Mouse (Mus musculus) erythroblast, adult 5-6 weeks (primary cell): ENCODE data around the gene Pfkfb3. TPM values are rescaled to one million over a fixed set of nuclear protein-coding genes. Genes with fewer than 3 reads are reported as not detected.
"Not testable (repeated sequence)": the region's sequence is repeated elsewhere in the genome, so short reads cannot be mapped to it uniquely, and the experiment has no call there.

ENCODE experiments used
- ATAC-seq: replicated peaks from 2 replicates; pipeline ENCODE4 v1.8.0; 2016; ENCODE audit warnings: moderate number of reproducible peaks, mild to moderate bottlenecking, moderate TSS enrichment, inconsistent platforms; ENCODE audit not compliant: poor library complexity, low FRiP score, severe bottlenecking
- total RNA-seq, 2 experiments: library from RNA; stranded (forward) in 1 of 2; stranded (reverse) in 1 of 2; fragments of 150-400 nt in 1 of 2; fragments of 200-764, 138-1000 nt in 1 of 2; gene quantifications; 2 replicates each; pipeline versions ENCODE4 v1.2.3 to v1.2.4; 2015 to 2017; ENCODE audit warnings: low replicate concordance in 2 of 2

The Pfkfb3 gene
- total RNA-seq, 2 experiments from 2014 or later, result 11.5 to 27.3 TPM

GRCm38 (mm10) chr2:11552297-11552821, 1.5 kb downstream of the Pfkfb3 start:
- no peak for ATAC-seq

- no peak for ATAC-seq
Measured at GRCm38 (mm10) chr2:11551726-11552125, 2.2 kb downstream of the Pfkfb3 start.

- no peak for ATAC-seq
Measured at GRCm38 (mm10) chr2:11548508-11548907, 5.4 kb downstream of the Pfkfb3 start.

- no peak for ATAC-seq
Measured at GRCm38 (mm10) chr2:11547609-11548008, 6.3 kb downstream of the Pfkfb3 start.

GRCm38 (mm10) chr2:11546091-11546490, 7.8 kb downstream of the Pfkfb3 start:
- no peak for ATAC-seq

GRCm38 (mm10) chr2:11545380-11545779, 8.5 kb downstream of the Pfkfb3 start:
- no peak for ATAC-seq

GRCm38 (mm10) chr2:11544342-11544741, 9.5 kb downstream of the Pfkfb3 start:
- no peak for ATAC-seq

- ATAC-seq, result no peak
Measured at GRCm38 (mm10) chr2:11543158-11543557, 10.7 kb downstream of the Pfkfb3 start.

- ATAC-seq, result peak; percentile 62; the same call in 1 of the 2 replicates
Measured at GRCm38 (mm10) chr2:11542640-11543039, 11.2 kb downstream of the Pfkfb3 start.

- ATAC-seq, result no peak
Measured at GRCm38 (mm10) chr2:11542121-11542520, 11.8 kb downstream of the Pfkfb3 start.

GRCm38 (mm10) chr2:11541528-11541927, 12.3 kb downstream of the Pfkfb3 start:
- not testable (repeated sequence) for ATAC-seq

- no peak for ATAC-seq
Measured at GRCm38 (mm10) chr2:11535966-11536365, 17.9 kb downstream of the Pfkfb3 start.

GRCm38 (mm10) chr2:11535412-11535928, 18.4 kb downstream of the Pfkfb3 start:
- ATAC-seq, result peak; percentile 98

GRCm38 (mm10) chr2:11534826-11535225, 19.1 kb downstream of the Pfkfb3 start:
- ATAC-seq, result no peak

GRCm38 (mm10) chr2:11530101-11530500, 23.8 kb downstream of the Pfkfb3 start:
- no peak for ATAC-seq

- no peak for ATAC-seq
Measured at GRCm38 (mm10) chr2:11526063-11526462, 27.8 kb downstream of the Pfkfb3 start.

- no peak for ATAC-seq
Measured at GRCm38 (mm10) chr2:11524736-11525135, 29.1 kb downstream of the Pfkfb3 start.

GRCm38 (mm10) chr2:11521758-11522157, 32.1 kb downstream of the Pfkfb3 start:
- ATAC-seq, result no peak

- no peak for ATAC-seq
Measured at GRCm38 (mm10) chr2:11520786-11521185, 33.1 kb downstream of the Pfkfb3 start.

- ATAC-seq, result no peak
Measured at GRCm38 (mm10) chr2:11515828-11516227, 38.0 kb downstream of the Pfkfb3 start.

- ATAC-seq, result 0 out of 2 replicates have a peak, but pooled peaks have one; percentile 43
Measured at GRCm38 (mm10) chr2:11513057-11513967, 40.6 kb downstream of the Pfkfb3 start.
